Mouse (Mus musculus): ENCODE measurements around the gene Pls1. TPM values are rescaled to one million over a fixed set of nuclear protein-coding genes. Genes with fewer than 3 reads are reported as not detected.

The Pls1 gene
- 1 to 10 TPM; 1.1 to 1.2 TPM for polyA plus RNA-seq (2017; shearing (Covaris generic))

DNA sequence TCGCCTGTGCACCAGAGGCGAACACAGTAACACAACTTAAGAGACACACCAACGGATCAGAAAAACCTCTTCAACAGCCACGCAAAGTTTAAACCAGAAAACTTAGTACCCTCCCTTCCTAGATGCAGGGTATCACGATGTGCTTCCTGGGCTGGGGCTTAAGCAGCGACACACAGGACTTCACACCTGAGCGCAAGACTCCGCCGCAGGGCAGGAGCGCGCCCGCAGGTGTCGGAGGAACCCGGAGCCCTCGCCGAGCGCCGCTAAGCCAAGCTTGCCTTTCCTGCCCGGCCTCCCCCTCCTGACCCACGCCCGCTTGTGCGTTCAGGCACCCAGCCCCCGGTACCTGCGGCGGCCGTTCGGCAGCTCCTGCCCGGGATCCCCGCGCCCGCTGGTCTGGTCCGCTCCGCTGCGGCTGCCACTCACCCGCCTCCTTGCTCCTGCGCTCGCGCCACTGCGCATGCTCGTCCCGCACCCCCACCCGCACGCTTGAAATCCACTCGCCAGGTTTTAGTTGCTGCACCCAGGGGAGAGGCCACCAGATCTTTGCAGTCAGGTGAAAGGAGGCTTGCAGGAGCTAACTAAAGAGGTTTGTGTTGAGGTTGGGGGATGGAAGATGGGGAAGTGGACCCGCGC, at the start of gene Pls1:
TSS of gene Pls1 (minus strand) at position 487 of the 636 bp plus-strand sequence.

DNA sequence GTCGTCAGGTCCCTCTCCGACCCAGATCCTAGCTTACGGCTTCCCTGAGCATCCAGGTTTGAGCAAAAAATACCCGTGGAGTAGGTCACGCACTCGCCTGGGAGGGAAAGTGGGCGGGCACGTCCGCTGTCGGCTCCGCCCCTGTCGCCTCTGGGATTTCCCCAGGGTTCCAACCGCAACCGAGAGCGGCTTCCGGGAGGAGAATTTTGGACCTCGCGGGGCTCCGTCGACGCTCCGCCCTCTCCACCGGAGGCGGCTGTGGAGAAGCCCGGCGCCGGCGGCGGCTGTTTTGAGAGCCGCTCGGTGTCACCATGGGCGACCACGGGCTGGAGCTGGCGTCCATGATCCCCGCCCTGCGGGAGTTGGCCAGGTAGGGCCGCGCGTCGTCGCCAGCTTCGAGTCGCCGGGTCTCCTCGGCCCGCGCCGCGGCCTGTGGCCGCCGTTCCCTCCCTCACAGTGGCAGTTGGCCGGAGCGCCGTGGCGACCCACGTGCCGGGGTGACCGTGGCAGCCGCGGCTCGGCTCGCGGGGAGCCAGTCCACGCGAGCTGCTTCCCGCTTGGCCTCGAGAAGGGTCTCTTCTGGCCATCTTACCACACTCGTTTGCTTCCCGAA, 12.4 kb upstream of the Pls1 start, which contains the start of gene Atr:
TSS of gene Atr (plus strand) at position 184 of the 613 bp plus-strand sequence.

DNA sequence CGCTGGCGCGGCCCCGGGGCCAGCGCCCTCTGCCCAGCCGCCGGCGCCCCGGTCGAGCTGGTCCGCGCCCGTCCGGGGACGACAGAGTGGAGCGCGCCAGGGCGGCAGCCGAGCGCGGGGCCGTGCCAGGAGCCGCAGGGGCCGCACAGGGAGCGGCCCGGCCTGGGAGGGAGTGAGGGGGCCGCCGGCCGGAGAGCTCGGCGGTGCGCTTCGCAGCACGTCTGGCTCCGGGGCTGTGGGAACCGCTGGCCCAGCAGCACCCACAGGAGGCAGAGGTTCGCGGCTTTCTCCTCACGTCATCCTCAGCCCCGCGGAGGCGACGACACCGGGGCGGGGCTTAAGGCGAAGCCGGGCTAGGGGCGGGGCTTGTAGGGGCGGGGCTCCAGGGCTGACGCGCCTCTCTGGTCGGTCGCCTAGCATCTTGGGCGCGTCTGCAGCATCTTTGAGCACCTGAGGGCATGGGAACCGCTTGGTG, 95.0 kb downstream of the Pls1 start, which contains the start of gene Trpc1:
TSS of gene Trpc1 (minus strand) at position 339 of the 475 bp plus-strand sequence.

Other genes starting within 250 kb of the Pls1 start
- under 1 TPM; 0.23 to 0.35 TPM for gene Pcolce2, start 207.7 kb downstream of the Pls1 start, polyA plus RNA-seq (2017; shearing (Covaris generic))
- 1 to 10 TPM in 1 of 2 experiments, under 1 TPM in 1; 0.15 to 1.8 TPM for gene Trpc1, start 94.9 kb downstream of the Pls1 start, polyA plus RNA-seq (2017; shearing (Covaris generic))
- 10 to 100 TPM; 22.1 to 25.0 TPM for gene Atr, start 12.3 kb upstream of the Pls1 start, polyA plus RNA-seq (2017; shearing (Covaris generic))
- gene Xrn1, start 109.4 kb upstream of the Pls1 start, polyA plus RNA-seq (2017; shearing (Covaris generic)) = 10 to 100 TPM; 47.2 to 58.0 TPM

All from activated CD4-positive, CD25-positive, alpha-beta regulatory T cell (primary cell).